Mouse (Mus musculus) lung, postnatal 36 days (tissue): ENCODE data around the gene Mtch1.
"Not testable (repeated sequence)": the region's sequence is repeated elsewhere in the genome, so short reads cannot be mapped to it uniquely, and the experiment has no call there.

Source experiments
- DNase-seq: peaks from one replicate; pipeline ENCODE4 v3.0.0; 2022; ENCODE audit warnings: mixed read lengths

The Mtch1 gene

GRCm38 (mm10) chr17:29361982-29362691 is 14.4 kb upstream of the Mtch1 start:
- no peak for DNase-seq

GRCm38 (mm10) chr17:29360761-29361221 is 13.1 kb upstream of the Mtch1 start, which contains the start of gene Fgd2:
Gene Fgd2, plus strand, starts transcription at chr17:29360914.
- peak; percentile 80 for DNase-seq

- no peak for DNase-seq
Measured at GRCm38 (mm10) chr17:29358928-29359327, 11.2 kb upstream of the Mtch1 start.

GRCm38 (mm10) chr17:29356882-29357281 is 9.1 kb upstream of the Mtch1 start:
- no peak for DNase-seq

GRCm38 (mm10) chr17:29356479-29356856 is 8.7 kb upstream of the Mtch1 start:
- DNase-seq: peak; percentile 89

- peak; percentile 82 for DNase-seq
Measured at GRCm38 (mm10) chr17:29355841-29356478, 8.2 kb upstream of the Mtch1 start.

- peak; percentile 62 for DNase-seq
Measured at GRCm38 (mm10) chr17:29355461-29355840, 7.7 kb upstream of the Mtch1 start.

- not testable (repeated sequence) for DNase-seq
Measured at GRCm38 (mm10) chr17:29351056-29351455, 3.3 kb upstream of the Mtch1 start.

GRCm38 (mm10) chr17:29348996-29349395 is 1.3 kb upstream of the Mtch1 start:
- peak; percentile 47 for DNase-seq

- peak; percentile 20 for DNase-seq
Measured at GRCm38 (mm10) chr17:29347126-29347644, 549 bp downstream of the Mtch1 start.

GRCm38 (mm10) chr17:29346496-29347125 is 1.1 kb downstream of the Mtch1 start:
- DNase-seq: peak; percentile 48

- DNase-seq: no peak
Measured at GRCm38 (mm10) chr17:29345272-29345671, 2.5 kb downstream of the Mtch1 start.

- peak; percentile 51 for DNase-seq
Measured at GRCm38 (mm10) chr17:29343241-29343640, 4.5 kb downstream of the Mtch1 start.

- peak; percentile 66 for DNase-seq
Measured at GRCm38 (mm10) chr17:29342010-29342910, 5.5 kb downstream of the Mtch1 start.

GRCm38 (mm10) chr17:29341591-29342003 is 6.1 kb downstream of the Mtch1 start:
- DNase-seq: peak; percentile 78

GRCm38 (mm10) chr17:29340406-29341261 is 7.1 kb downstream of the Mtch1 start:
- peak; percentile 49 for DNase-seq

- no peak for DNase-seq
Measured at GRCm38 (mm10) chr17:29339170-29339768, 8.5 kb downstream of the Mtch1 start.

GRCm38 (mm10) chr17:29337979-29338823 is 9.5 kb downstream of the Mtch1 start:
- DNase-seq: no peak

- DNase-seq: peak; percentile 78
Measured at GRCm38 (mm10) chr17:29336266-29336990, 11.3 kb downstream of the Mtch1 start.
